Mouse (Mus musculus) cerebellum, adult 18-20 months (tissue): ENCODE data around the gene Ascl2.

Source experiments
- DNase-seq, 2 experiments: peaks; one replicate each; pipeline ENCODE4 v3.0.0; 2021

Gene Ascl2

GRCm38 (mm10) chr7:142997403-142998150, 28.5 kb upstream of the Ascl2 start:
- DNase-seq = no peak

- DNase-seq = no peak
Observed at GRCm38 (mm10) chr7:142996998-142997397, 27.9 kb upstream of the Ascl2 start.

- no peak for DNase-seq
Observed at GRCm38 (mm10) chr7:142995630-142996338, 26.7 kb upstream of the Ascl2 start.

GRCm38 (mm10) chr7:142995004-142995403, 25.9 kb upstream of the Ascl2 start:
- DNase-seq = no peak

- no peak for DNase-seq
Observed at GRCm38 (mm10) chr7:142987718-142988117, 18.7 kb upstream of the Ascl2 start.

- no peak for DNase-seq
Observed at GRCm38 (mm10) chr7:142985146-142985545, 16.1 kb upstream of the Ascl2 start.

GRCm38 (mm10) chr7:142981908-142982307, 12.8 kb upstream of the Ascl2 start:
- DNase-seq = no peak

- no peak for DNase-seq
Observed at GRCm38 (mm10) chr7:142967884-142968808, 918 bp downstream of the Ascl2 start.

- no peak for DNase-seq
Observed at GRCm38 (mm10) chr7:142967414-142967883, 1.6 kb downstream of the Ascl2 start.

- no peak for DNase-seq
Observed at GRCm38 (mm10) chr7:142959752-142960151, 9.3 kb downstream of the Ascl2 start.

GRCm38 (mm10) chr7:142958817-142959216, 10.2 kb downstream of the Ascl2 start:
- DNase-seq = no peak

- DNase-seq = no peak
Observed at GRCm38 (mm10) chr7:142956018-142956417, 13.0 kb downstream of the Ascl2 start.

GRCm38 (mm10) chr7:142949568-142949967, 19.5 kb downstream of the Ascl2 start:
- DNase-seq = no peak

- DNase-seq = no peak
Observed at GRCm38 (mm10) chr7:142937631-142938030, 31.4 kb downstream of the Ascl2 start.

GRCm38 (mm10) chr7:142935708-142936107, 33.4 kb downstream of the Ascl2 start:
- DNase-seq = no peak

GRCm38 (mm10) chr7:142932469-142932868, 36.6 kb downstream of the Ascl2 start:
- DNase-seq = no peak

GRCm38 (mm10) chr7:142931028-142931427, 38.0 kb downstream of the Ascl2 start, which contains the start of gene Th:
Gene Th (minus strand): TSS chr7:142931128.
- DNase-seq = no peak

GRCm38 (mm10) chr7:142929516-142929915, 39.5 kb downstream of the Ascl2 start:
- no peak for DNase-seq

GRCm38 (mm10) chr7:142927293-142927692, 41.8 kb downstream of the Ascl2 start:
- DNase-seq = no peak

GRCm38 (mm10) chr7:142918641-142919628, 50.1 kb downstream of the Ascl2 start:
- DNase-seq = peak; percentile 39 to 75

GRCm38 (mm10) chr7:142917659-142918058, 51.4 kb downstream of the Ascl2 start:
- DNase-seq = no peak
